Mouse (Mus musculus) right cerebral cortex, postnatal 14 days (tissue): ENCODE results near the gene Neurl4.

Source experiments
- DNase-seq: peaks from one replicate; pipeline ENCODE4 v3.0.0; 2022

Gene Neurl4

DNA sequence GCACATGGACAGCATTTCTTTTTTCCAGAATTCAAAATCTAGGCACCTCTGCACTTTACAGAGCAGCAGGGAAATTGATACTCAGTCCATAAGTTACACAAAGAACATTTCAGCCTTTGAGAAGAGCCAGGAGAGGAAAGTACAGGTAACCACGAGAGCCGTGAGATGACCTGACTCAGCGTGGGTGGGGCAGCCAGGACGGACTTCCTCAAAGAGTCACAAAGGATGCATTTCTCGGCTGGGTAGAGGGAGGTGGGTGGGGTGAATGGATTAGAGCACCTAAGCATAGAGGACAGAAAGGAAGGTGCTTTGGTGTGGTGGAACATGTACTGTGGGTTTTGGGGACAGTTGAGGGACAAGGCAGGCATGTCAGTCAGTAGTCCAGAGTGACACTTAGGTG is 61.0 kb downstream of the Neurl4 start:
- DNase-seq, result no peak
